Mouse (Mus musculus): Measurements from ENCODE around the gene Pdzrn4. TPM values are rescaled to one million over a fixed set of nuclear protein-coding genes. Genes with fewer than 3 reads are reported as not detected.

Gene Pdzrn4
- total RNA-seq, 2 experiments from 2014 or later: not detected

- no peak for ATAC-seq (ENCODE audit: poor library complexity, severe bottlenecking)
Measured at GRCm38 (mm10) chr15:92580742-92581383, 184.2 kb downstream of the Pdzrn4 start.

- no peak for ATAC-seq (ENCODE audit: poor library complexity, severe bottlenecking)
Measured at GRCm38 (mm10) chr15:92584357-92585138, 187.9 kb downstream of the Pdzrn4 start.

- no peak for ATAC-seq (ENCODE audit: poor library complexity, severe bottlenecking)
Measured at GRCm38 (mm10) chr15:92587431-92587830, 190.8 kb downstream of the Pdzrn4 start.

GRCm38 (mm10) chr15:92594721-92595120 is 198.0 kb downstream of the Pdzrn4 start:
- ATAC-seq (ENCODE audit: poor library complexity, severe bottlenecking): no peak

DNA sequence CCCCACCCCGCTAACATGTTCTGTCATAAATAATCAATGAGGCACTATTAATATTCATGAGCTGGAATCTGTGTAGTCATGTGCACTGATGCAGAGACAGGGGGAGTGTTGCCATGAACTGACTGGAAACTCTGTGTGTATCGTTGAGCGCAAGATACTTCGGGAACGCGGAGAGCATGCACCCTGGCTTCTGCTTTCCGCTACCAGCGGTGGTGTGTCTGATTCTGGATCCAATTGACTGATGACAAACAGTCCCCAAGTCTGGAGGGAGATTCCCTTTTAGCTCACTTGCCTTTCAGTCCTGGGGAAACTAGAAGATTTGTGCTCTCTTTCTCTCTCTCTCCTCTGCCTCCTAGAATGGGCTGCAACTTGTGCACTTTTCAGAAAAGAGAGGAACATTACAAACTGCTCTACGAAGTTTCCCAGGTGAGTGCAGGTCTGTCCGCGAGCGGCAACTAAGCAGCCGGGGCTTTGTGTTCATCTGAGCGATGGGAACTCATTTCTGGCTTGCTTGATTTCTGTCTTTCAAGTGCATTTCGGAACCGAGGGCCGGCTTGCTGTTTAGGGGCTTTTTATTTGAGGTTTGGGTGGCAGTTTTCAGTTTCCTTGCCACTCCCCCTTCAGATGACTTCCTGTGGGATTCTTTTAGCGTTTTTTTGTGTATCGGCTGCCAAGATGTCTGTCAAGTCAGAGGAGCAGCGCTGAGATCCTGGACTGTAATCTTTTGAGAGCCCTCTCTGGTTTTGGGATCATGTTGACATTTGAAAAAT is 200.5 kb downstream of the Pdzrn4 start:
- no peak for ATAC-seq (ENCODE audit: poor library complexity, severe bottlenecking)

- no peak for ATAC-seq (ENCODE audit: poor library complexity, severe bottlenecking)
Measured at GRCm38 (mm10) chr15:92598380-92599295, 202.0 kb downstream of the Pdzrn4 start.

DNA sequence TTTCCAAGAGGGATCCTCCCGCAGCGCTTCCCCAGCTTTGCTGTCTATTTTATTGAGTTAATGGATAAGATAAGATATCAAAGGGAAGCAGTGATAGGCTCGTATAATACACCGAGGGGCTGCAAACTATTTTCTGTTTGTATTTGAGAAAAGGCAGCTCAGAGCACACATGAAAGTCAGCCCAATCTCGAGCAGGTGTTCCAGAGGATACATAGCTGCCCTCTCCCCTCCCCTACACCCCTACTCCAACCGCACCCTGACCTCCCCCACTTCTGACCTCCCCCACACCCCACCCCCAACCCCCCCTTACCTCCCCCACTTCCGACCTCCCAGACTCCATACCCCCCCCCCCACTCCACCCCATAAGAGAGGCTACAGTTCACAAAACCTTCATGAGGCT is 202.7 kb downstream of the Pdzrn4 start:
- ATAC-seq (ENCODE audit: poor library complexity, severe bottlenecking): no peak

DNA sequence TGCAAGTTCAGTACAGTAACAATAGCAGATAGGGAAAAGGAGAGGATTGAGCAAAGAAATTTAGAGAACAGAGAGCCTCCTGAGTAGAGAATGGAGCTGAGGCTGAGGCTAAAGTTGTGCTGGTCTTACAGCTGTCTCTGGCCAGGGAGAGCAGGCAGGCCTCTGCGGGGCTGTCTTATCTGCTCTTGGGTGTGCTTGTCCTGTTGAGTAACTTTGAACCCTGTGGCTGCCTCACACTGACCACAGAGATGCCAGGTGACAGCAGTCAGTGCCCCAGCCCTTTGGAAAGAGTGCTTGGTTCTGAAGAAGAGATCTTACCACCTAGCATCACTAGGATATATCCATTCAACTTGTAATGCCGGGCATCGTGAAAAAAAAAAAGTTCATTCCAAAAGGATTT is 214.2 kb downstream of the Pdzrn4 start:
- ATAC-seq (ENCODE audit: poor library complexity, severe bottlenecking): no peak

DNA sequence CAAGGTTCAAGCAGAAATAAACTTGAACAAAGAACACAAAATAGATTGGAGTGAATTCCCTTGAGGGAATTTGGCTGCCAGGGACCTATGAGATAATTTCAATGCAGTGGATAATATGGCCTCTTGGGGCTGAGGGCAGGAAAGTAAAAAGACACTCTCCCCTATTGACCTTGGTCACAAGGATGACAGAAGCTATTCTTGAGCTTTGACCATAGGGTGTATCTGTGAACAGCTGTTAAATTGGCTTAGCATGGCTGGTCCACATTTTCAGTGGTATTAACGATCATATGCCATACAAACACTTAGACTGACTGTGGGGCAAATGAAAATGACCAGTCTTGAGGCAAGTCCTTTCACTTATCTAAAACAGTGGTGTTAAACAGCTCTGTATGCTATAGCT is 215.7 kb downstream of the Pdzrn4 start:
- ATAC-seq (ENCODE audit: poor library complexity, severe bottlenecking): no peak

DNA sequence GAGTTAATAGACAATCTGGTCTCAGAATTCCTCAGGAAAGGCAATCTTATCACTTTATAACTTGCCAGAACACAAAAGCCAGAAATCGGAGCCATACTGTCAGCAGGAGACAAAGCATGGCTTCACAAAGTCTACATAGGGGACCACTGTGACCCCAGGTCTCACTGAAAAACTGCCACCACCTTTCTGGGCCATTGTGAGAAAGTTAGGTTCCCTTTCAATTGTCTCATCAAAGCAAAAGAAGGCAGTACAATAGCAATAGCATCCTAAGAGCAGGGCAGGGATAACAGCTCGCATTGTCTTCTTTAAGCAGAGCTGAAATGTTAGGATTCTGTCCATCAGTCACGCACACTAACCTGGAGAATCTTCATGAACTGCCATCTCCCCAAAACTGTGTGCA is 216.5 kb downstream of the Pdzrn4 start:
- no peak for ATAC-seq (ENCODE audit: poor library complexity, severe bottlenecking)

DNA sequence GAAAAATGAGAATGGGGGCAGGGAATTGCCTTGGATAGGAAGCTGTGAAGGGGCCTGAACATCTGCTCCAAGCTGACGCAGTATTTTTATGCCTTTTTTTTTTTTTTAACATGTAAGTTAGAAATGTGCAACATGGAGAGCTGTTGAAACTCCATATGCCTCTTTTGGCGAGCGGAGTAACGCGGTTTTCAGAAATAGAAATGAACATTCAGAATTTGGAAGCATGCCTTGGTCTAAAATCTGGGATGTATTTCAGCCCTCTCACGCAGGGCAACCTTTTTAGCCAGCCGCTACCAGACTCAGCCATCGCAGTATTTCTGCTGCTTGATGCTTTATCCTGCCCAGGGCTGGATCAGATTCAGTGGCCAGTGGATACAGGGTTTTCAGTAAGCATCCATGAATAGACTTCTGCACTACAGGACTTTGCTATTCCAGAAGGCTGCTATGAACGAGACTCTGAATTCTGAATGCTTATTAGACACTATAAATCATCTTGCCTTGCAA is 225.1 kb downstream of the Pdzrn4 start:
- no peak for ATAC-seq (ENCODE audit: poor library complexity, severe bottlenecking)

- ATAC-seq (ENCODE audit: poor library complexity, severe bottlenecking): no peak
Measured at GRCm38 (mm10) chr15:92622323-92622722, 225.6 kb downstream of the Pdzrn4 start.

DNA sequence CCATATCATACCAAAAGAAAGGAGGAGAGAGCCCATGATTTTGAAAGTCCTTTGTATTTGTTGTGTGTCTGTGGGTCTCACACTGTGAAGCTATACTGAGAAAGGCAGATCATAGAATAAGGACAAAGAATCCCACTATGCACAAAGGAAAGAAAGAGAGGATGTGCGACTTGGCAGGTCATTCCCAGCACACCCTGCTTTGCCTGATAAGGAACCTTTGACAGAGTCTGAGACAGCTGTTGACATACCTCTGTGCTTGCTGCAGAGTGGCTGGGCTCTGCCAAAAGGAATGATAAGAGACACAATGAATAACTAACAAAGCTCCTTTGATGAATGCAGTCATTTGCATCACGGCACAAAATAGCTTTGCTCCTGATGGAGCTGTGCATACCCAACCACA is 232.5 kb downstream of the Pdzrn4 start:
- no peak for ATAC-seq (ENCODE audit: poor library complexity, severe bottlenecking)

DNA sequence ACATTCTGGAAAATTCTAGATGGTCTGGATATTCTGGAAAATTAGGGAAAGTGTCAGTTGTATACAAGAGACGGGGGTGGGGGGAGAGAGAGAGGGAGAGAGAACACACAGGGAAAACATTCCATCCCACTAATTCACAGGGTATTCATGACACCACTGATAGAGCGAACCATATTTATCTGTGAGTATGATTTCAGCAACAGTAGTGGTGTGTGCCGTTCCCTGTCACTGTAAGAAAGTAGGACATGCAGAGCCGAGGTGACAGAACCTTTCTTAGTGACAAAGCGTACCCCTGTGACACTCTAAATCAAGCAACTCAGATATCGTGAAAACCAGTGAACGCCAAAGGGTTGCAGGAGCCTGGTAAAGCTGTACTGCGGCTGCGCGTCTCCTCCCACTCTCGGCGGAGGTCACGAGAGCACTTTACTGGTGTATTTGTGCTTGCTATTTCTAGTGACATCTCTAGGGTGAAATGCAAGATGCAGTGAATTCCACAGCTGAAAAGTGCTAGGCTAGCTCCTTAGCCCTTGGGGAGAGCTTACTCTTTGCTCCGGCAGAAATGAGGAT is 237.4 kb downstream of the Pdzrn4 start:
- no peak for ATAC-seq (ENCODE audit: poor library complexity, severe bottlenecking)

DNA sequence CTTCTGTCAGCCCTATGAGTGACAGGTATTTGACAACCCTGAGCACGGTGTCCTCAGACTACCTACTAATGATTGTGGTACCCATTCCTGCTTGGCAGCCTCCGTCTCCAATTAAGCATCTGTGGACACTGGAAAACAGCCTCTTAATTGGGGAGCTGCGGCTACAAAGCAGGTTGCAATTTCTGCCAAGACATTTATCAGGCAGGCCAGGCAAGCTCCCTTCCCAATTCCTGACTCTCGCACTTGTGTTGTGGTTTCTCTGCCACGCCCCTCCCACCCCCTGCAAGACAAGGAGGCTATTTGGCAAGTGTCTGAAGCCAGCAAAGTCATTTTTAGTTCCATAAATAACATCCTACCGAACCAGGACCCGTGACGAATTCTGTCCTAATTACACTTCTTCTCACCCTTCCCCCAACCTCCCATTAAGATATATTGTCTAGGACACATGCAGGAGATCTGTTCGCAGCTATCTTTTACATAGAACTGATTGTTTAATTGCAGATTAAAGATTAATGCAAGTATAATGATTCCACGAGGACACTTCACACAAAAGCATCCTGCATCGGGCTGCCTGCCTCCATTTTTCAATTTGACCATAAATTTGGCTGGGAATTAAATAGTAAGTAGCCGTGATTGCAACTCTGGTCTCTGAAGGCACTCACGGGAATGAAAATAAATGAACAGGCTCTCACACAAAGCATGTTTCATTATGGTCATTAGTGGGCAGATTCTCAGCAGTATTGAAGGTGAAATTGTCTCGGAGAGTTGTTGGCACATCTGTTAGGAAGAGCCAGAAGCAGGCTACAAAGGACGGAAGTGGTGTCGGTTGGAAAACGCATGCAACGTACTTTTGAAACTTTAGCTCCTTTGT is 243.8 kb downstream of the Pdzrn4 start:
- ATAC-seq (ENCODE audit: poor library complexity, severe bottlenecking): no peak

GRCm38 (mm10) chr15:92671279-92672051 is 274.8 kb downstream of the Pdzrn4 start:
- no peak for ATAC-seq (ENCODE audit: poor library complexity, severe bottlenecking)

DNA sequence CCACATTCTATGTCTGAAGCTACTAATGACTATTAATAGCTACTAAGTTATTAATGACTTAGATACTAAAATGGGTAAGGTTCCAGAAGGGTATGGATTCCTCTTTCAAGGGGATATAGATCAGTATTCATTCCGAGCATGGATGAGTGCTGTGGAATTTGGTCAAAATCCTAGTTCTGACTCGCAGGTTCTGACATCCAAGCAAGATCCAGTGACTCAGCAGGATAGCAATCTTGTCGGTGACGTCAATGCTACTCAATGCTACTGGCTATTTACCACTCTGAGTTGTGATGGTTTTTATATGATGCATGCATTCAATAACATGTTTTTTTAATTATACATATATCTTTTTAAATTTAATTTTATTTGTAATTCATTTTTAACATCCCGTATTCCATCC is 279.4 kb downstream of the Pdzrn4 start:
- ATAC-seq (ENCODE audit: poor library complexity, severe bottlenecking): no peak

- ATAC-seq (ENCODE audit: poor library complexity, severe bottlenecking): no peak
Measured at GRCm38 (mm10) chr15:92678377-92678776, 281.7 kb downstream of the Pdzrn4 start.

All from megakaryocyte, adult 5-6 weeks (primary cell).